Mouse (Mus musculus): ENCODE results near the gene Irf2. TPM values are rescaled to one million over a fixed set of nuclear protein-coding genes. Genes with fewer than 3 reads are reported as not detected.

The Irf2 gene
- polyA plus RNA-seq, 1 experiment from 2014 or later, result 30.6 TPM

DNA sequence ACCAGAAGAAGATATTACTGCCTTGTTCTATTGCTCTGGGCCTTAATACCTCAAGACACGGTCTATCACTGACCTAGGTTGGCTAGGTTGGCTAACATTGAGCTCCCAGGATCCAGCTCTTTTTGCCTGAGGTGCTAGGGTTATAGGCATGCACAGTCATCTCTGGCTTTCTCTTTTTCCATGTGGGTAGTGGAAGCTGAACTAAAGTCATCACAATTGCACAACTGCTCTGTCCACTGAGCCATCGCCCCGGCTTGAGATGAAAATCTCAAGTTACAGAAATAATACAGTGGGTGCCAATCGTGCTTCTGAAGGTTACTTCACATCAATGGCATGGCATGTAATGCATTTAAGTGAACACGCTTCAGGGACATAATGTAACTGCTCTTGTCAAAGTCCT lies 156.5 kb downstream of the Irf2 start:
- DNase-seq (ENCODE audit: low spot score), result no peak
- H3K9me3 ChIP-seq (replicated peaks; ENCODE audit: low read length), result no peaks in the 10 kb centered on the region
- no peaks in the 10 kb centered on the region for H3K27me3 ChIP-seq (ENCODE audit: insufficient read depth, low read length)
- no peak overlapping the region for H3K4me2 ChIP-seq (ENCODE audit: low read length)
- TF ChIP-seq CTCF (IDR thresholded peaks at IDR 0.05; ENCODE audit: low read depth), result no peak
- H3K4me1 ChIP-seq (replicated peaks; ENCODE audit: insufficient read depth, low read length), result peaks cover 6% of the 10 kb centered on the region; the same call in 1 of the 2 replicates
- H3K9ac ChIP-seq (ENCODE audit: low read depth, low read length), result no peak overlapping the region
- WGBS, result 70% methylated on average over 5 of the region's 5 CpGs
- H3K27ac ChIP-seq, result no peak overlapping the region
- no peak for ATAC-seq (replicated peaks; ENCODE audit: low FRiP score, low read depth)
- no peak overlapping the region for H3K4me3 ChIP-seq (replicated peaks; ENCODE audit: low read depth, low read length)
- H3K36me3 ChIP-seq (ENCODE audit: insufficient read depth, low read length), result no peaks in the 10 kb centered on the region

GRCm38 (mm10) chr8:46896704-46897103 lies 157.2 kb downstream of the Irf2 start:
- H3K27ac ChIP-seq, result no peak overlapping the region
- H3K36me3 ChIP-seq (ENCODE audit: insufficient read depth, low read length), result no peaks in the 10 kb centered on the region
- no peak for TF ChIP-seq CTCF (IDR thresholded peaks at IDR 0.05; ENCODE audit: low read depth)
- no peak overlapping the region for H3K4me3 ChIP-seq (replicated peaks; ENCODE audit: low read depth, low read length)
- DNase-seq (ENCODE audit: low spot score) (no peak), ATAC-seq (replicated peaks; ENCODE audit: low FRiP score, low read depth) (no peak)
- 91% methylated on average over 3 of the region's 3 CpGs for WGBS
- no peak overlapping the region for H3K9ac ChIP-seq (ENCODE audit: low read depth, low read length)
- H3K4me2 ChIP-seq (ENCODE audit: low read length), result no peak overlapping the region
- peaks cover 6% of the 10 kb centered on the region; the same call in 1 of the 2 replicates for H3K4me1 ChIP-seq (replicated peaks; ENCODE audit: insufficient read depth, low read length)
- no peaks in the 10 kb centered on the region for H3K9me3 ChIP-seq (replicated peaks; ENCODE audit: low read length)
- H3K27me3 ChIP-seq (ENCODE audit: insufficient read depth, low read length), result no peaks in the 10 kb centered on the region

Other genes starting within 250 kb of the Irf2 start
- 9.7 and 11.9 TPM in 2 replicates for gene Cenpu, start 187.7 kb upstream of the Irf2 start, polyA plus RNA-seq (2015; fragmentation: Nextera tagmentation; extraction: Ambion mirVana)
- 9.6 and 10.4 TPM in 2 replicates for gene Primpol, start 122.5 kb upstream of the Irf2 start, polyA plus RNA-seq (2015; fragmentation: Nextera tagmentation; extraction: Ambion mirVana)
- 53.5 and 62.5 TPM in 2 replicates for gene Casp3, start 122.4 kb upstream of the Irf2 start, polyA plus RNA-seq (2015; fragmentation: Nextera tagmentation; extraction: Ambion mirVana)
- gene Enpp6, start 247.2 kb downstream of the Irf2 start, polyA plus RNA-seq (2015; fragmentation: Nextera tagmentation; extraction: Ambion mirVana), result 2.1 and 2.3 TPM in 2 replicates